Mouse (Mus musculus) mouse embryonic stem cell (cell line): ENCODE data around the gene Gm13040.
"Not testable (repeated sequence)": the region's sequence is repeated elsewhere in the genome, so short reads cannot be mapped to it uniquely, and the experiment has no call there.

Experiments
- in situ Hi-C, 2 experiments: fragments of 300-500 bp; cut with MboI; formaldehyde crosslinking; loops; 1 replicate in 1 of 2; 3 replicates in 1 of 2; pipeline ENCODE4 v1.14.3; 2019 to 2020; ENCODE audit warnings: low sequenced_read_pairs in 2 of 2, low pct_unique_long_range_greater_than_20kb in 1 of 2, mixed read lengths in 1 of 2; ENCODE audit not compliant: unreplicated experiment in 1 of 2

The Gm13040 gene

GRCm38 (mm10) chr4:143535654-143536053, at the start of gene Gm13040:
Gene Gm13040, plus strand, starts transcription at chr4:143535954.
- in situ Hi-C loops, result not testable (repeated sequence)

DNA sequence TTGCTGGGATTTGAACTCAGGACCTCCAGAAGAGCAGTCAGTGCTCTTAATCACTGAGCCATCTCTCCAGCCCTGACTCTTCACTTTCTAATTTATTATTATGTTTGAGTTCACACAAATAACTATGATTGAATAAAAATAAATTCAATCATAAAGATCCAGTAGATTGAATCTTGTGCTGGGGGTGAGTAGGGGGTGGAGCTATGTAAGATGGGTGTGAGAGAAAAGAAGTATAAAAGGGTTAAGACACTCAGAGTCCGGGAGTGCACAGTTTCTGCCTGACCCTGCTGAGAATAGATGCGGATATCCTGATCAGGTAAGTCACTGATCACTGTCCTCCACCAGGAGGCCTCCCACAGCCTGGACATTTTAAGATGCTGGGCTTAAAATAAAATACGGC, 24.7 kb upstream of the Gm13040 start, which contains the start of gene Gm13043:
Gene Gm13043, plus strand, starts transcription at position 301 of the 400 bp plus-strand sequence.
- in situ Hi-C loops, result no loop called here

- in situ Hi-C loops, result not testable (repeated sequence)
These were observed 15.6 kb downstream of the Gm13040 start, which contains the start of the genes BC080695 and Gm13057 for GRCm38 (mm10) chr4:143551400-143551799. Gene BC080695, plus strand, starts transcription at chr4:143551700. Gene Gm13057, plus strand, starts transcription at chr4:143551709.
